Mouse (Mus musculus): ENCODE measurements at regions not wholly inside any gene's neighbourhood (a gene's known extent, or its start where the extent isn't known, plus 50 kb on each side); places are given as distances from the start of the nearest gene placed in this dataset.

GRCm38 (mm10) chr12:77179138-77179537 lies 58.8 kb upstream of the Fut8 start:
- in situ Hi-C loops (cut with MboI, MseI): no loop called here

DNA sequence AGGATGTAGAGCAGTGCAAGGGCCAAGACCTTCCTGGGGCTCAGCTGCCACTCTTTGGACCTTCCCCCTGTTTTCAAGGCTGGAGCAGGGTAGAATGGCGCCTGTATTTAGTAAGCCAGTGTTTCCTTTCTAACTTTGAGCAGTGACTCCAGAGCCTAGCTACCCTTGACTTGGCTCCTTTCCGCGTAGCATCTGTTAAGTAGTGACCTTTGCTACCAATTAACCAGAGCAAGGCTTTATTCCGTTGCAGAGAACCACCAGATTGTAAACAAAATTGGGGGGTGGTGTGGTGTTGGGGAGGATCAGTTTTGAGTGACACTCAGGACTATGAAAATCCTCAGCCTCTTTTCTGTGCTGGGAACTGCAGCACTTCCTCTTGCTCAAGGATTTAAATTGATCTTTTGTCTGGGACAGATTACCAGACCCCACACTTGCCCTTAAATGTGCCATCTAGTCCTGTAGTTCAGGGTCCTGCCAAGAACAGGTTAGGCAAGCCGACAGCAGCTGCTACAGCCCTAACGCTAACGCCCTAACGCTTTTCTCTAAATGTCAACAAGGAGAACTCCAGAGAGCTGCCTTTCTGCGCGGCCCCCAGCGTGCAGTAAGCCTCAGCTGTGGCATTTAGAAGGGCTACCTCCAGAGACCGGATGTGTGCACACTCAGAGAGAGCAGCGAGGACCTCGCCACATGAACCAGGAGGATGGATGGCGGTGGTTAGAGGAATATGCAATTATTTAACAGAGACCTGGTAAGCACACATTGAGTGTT lies 59.9 kb upstream of the Fut8 start:
- in situ Hi-C loops (cut with MboI, MseI): no loop called here

DNA sequence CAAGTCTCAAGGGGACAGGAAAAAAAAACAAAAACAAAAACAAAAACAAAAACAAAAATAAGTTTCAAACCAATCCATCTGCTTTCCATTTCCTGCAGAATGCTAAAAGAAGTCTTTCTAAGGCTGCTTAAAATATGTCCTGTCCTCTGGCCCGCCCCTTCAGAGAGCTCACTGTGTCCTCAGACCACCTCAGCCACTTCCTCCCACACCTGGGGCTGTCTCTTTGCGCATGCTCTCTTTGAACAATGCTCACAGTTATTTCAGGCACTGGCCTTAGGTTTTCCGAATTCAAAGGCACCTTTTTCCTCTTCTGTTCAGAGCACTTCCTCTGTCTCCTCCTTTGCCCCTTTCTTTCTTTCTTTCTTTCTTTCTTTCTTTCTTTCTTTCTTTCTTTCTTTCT lies 60.6 kb upstream of the Fut8 start:
- in situ Hi-C loops (cut with MboI, MseI): no loop called here

- in situ Hi-C loops (cut with MboI, MseI): no loop called here
Observed at GRCm38 (mm10) chr12:77174032-77174431, 63.9 kb upstream of the Fut8 start.

GRCm38 (mm10) chr12:77172540-77172939 lies 65.4 kb upstream of the Fut8 start:
- in situ Hi-C loops (cut with MboI, MseI): no loop called here

DNA sequence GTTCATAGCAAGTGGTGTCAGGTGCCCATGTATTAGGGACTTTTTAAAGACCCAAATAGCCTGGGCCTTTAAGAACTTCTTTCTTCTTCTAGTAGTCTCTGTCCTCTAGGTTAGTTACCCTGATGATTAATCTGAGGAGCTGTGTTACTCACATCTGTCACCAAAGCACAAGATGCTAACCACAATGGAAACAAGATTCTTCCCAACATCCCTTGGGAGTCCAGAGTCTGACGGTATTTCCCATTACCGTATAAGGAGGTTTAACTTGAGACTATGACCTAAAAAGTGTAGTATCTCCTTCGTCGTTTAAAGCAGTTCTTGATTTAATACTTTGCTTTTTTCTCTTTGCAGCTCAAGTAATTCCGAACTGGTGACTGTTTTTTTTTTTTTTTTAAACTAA lies 67.7 kb upstream of the Fut8 start:
- in situ Hi-C loops (cut with MboI, MseI): no loop called here

GRCm38 (mm10) chr12:77168367-77168766 lies 69.6 kb upstream of the Fut8 start:
- in situ Hi-C loops (cut with MboI, MseI): no loop called here

GRCm38 (mm10) chr12:77156698-77157097 lies 81.2 kb upstream of the Fut8 start:
- in situ Hi-C loops (cut with MboI, MseI): no loop called here

DNA sequence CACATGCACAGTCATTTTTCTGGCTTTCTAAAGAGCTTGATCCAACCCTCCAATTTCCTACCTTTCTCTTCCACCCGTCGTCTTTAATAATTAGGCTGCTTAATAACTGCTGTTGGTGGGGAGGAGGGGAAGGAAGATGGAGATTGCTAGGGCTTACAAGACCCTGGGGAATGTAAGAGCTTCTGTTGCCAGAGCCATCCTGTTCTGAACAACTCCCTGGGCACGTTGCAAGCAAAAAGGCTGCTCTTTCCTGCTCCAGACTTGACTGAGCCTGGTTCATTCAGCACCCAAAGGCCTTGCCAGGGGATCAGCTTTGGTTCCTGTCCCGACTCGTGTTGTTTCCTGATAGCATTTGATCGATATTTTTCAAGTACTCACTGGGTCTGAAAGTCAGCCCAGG lies 82.3 kb upstream of the Fut8 start:
- in situ Hi-C loops (cut with MboI, MseI): no loop called here

DNA sequence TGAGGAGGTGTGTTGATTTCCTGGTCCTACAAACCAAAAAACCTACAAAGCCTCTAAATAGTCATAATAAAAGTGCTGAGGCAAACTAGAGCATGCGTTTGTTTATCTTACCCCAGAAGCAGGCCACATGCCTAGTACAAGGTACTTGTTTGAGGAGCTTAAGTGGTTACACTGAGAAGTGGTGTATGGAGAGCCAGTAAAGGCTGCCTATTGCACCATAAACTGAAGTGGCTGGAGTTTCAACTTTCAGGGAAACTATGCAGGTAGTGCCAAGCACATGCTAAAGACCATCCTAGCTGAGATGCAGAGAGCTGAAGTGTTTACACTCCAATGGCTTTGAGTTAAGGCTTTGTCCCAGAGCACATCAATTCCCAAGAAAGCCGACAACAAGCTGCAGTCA lies 86.5 kb upstream of the Fut8 start:
- in situ Hi-C loops (cut with MboI, MseI): no loop called here

DNA sequence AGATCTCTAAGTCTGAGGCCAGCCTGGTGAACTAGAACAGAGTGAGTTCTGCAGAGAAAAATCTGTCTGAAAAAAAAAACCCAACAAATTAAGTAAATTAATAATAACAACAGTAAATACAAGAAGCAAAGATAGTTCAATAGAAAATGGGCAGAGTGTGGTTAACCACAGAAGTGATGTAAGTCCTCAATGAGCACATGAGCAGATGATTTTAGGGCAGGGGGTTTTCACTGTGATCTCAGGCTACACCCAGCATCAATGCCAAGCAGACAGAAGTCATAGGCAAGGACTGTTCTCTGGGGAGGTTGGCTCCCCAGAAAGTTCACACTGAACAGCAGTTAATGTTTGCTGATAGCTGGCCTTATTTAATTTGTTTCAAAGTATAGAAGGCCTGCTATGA lies 88.1 kb upstream of the Fut8 start:
- in situ Hi-C loops (cut with MboI, MseI): no loop called here

DNA sequence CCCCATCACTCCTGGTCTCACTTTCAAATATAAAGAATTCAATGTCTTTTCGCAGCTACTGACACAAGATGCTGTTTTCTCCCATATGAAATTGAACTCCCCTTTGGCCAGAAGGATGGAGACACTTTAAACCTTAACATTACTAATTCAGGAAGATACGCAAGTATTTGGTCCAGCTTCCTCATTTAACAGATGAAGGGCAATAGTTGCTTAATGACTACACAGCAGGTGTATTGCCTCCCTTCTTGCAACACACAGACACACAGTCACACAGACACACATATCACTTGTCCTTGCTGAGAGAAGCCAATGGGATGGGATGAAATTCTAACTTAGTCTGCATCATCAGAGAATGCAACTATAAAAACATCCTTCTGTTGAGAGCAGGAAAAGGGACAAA lies 89.8 kb upstream of the Fut8 start:
- in situ Hi-C loops (cut with MboI, MseI): no loop called here

GRCm38 (mm10) chr12:77143958-77144357 lies 94.0 kb upstream of the Fut8 start:
- in situ Hi-C loops (cut with MboI, MseI): no loop called here

GRCm38 (mm10) chr12:77143521-77143920 lies 94.4 kb upstream of the Fut8 start:
- in situ Hi-C loops (cut with MboI, MseI): no loop called here

GRCm38 (mm10) chr12:77143105-77143504 lies 94.8 kb upstream of the Fut8 start:
- in situ Hi-C loops (cut with MboI, MseI): no loop called here

- in situ Hi-C loops (cut with MboI, MseI): no loop called here
Observed at GRCm38 (mm10) chr12:77142224-77142623, 95.7 kb upstream of the Fut8 start.

DNA sequence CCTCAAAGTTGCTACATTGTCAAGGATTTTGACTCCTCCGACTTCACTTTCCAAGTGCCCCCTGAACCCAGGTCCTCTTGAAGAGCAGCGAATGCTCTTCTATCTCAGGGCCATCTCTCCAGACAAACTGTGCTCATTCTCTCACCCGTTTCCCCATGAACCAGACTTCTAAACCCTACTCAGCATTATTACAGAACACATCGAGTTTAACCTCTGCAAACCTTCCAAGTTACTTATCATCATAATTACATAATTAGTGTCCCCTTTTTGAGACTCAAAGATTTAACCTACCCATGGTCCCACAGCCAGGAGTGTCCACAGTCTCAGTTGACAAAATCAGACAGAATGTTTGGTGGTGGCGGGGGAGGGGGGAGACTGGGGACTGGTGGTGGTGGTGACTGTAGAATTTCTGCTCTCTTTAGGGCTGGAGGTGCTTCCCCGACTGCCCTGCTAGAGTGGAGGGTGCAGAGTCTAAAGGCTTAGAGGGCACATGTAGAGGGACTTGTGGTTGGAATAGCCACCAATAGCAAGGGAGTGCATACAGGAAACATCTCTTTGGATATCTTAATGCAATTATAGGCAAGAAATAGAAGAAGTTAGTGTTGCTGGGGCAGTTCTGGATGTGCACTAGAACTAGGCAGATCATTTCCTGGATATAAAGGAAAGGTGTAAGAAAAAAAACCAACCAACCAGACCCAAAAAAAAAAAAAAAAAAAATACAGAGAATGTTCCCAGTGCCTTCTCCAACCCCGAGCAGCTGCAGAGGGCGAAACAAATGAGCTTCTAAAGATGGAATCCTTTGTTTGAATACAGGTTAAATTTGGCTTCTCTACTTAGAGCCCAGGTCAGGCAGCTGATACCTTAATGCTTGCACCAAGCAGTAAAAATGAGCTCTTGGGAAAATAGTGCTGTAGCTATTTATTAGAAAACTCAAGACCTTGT lies 96.4 kb upstream of the Fut8 start:
- in situ Hi-C loops (cut with MboI, MseI): no loop called here

DNA sequence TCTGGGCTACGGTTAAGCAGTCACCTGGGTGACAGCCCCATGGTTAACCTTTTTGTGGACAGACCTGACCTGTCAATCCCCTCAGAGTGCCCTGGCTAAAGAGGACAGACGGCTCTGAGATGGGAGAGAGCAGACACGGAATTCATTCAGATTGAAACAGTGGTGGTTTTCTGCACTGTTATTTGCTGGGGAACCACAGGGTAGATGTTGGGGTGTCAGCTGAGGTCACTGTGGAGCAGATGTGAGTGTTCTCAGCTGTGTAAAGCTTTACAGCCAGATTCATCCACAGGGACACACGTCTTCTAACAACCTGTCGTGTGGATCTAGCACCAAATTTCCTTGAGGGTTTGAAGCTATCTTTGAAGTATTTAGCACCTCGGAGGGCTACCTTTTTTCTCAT lies 97.3 kb upstream of the Fut8 start:
- in situ Hi-C loops (cut with MboI, MseI): no loop called here

GRCm38 (mm10) chr12:77140141-77140540 lies 97.8 kb upstream of the Fut8 start:
- in situ Hi-C loops (cut with MboI, MseI): no loop called here

- in situ Hi-C loops (cut with MboI, MseI): loop anchor here (5.0 kb wide), 1 partner anchor 302 kb away; no protein-coding TSS in a partner anchor
Observed at GRCm38 (mm10) chr12:77139718-77140117, 98.2 kb upstream of the Fut8 start.

DNA sequence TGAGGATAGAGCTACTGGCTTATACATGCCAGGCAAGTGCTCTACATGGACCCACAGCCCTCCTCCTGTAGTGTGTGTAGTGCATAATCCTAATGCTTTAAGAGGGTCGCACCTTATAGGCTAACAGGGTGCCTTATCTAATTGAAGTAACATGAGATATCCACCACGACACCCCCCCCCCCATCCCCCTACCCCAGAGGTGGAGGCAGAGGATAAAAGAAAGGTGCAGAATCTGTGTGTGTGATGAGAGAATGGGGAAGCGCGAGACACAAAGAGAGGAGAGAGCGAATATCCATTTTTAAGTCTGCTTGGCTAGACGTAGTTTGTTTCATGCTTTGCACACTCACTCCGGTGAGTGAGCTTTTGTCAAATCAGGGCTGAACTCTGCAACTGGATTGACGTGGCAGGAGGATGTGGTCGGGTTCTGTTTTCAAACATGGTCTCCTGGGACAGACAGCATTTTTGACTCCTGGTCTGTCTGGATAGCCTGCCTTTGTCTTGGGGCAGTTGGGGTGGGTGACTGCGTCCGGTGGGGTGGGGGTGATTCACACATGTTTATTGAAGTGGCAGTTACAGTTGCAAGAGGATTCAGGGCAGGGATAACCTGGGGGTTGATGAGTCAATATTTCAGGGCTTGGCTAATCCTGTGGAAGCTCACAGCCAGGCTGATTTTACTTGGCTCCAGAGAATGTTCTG lies 99.3 kb upstream of the Fut8 start:
- in situ Hi-C loops (cut with MboI, MseI): loop anchor here (5.0 kb wide), 1 partner anchor 301 kb away; no protein-coding TSS in a partner anchor

- in situ Hi-C loops (cut with MboI, MseI): loop anchor here (5.0 kb wide), 1 partner anchor 300 kb away; no protein-coding TSS in a partner anchor
Observed at GRCm38 (mm10) chr12:77137291-77137830, 100.6 kb upstream of the Fut8 start.
